Mouse (Mus musculus) adrenal gland, postnatal 36 days (tissue): ENCODE data around the gene Sowaha. TPM values are rescaled to one million over a fixed set of nuclear protein-coding genes. Genes with fewer than 3 reads are reported as not detected.
"Not testable (repeated sequence)": the region's sequence is repeated elsewhere in the genome, so short reads cannot be mapped to it uniquely, and the experiment has no call there.

Source experiments
- DNase-seq, 2 experiments: peaks; one replicate each; pipeline ENCODE4 v3.0.0; 2021; ENCODE audit warnings: mixed read lengths in 1 of 2
- total RNA-seq, 2 experiments: library from RNA; stranded (reverse); gene quantifications; 2 replicates each; pipeline ENCODE4 v1.2.3; 2021

The Sowaha gene
- total RNA-seq, 2 experiments from 2014 or later: 0.20 to 0.30 TPM

DNA sequence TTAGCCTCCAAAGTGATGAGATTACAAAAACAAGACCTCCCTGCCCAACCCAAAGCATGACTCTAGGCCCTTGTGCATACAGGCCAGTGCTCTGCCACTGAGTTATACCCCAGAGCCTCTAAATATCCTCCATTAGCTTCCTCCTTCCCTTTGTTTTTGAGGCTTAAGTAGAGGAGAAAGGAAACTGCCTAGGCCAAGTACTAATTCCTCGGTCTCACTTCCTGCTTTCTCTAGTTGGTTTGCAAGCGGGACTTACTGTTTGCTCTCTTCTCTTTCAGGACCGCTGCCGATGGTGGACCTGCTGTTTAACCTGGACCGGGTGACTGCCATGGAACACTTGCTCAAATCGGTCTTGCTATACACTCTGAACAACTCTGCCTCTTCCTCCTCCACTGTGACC is 43.7 kb downstream of the Sowaha start:
- DNase-seq: no peak

DNA sequence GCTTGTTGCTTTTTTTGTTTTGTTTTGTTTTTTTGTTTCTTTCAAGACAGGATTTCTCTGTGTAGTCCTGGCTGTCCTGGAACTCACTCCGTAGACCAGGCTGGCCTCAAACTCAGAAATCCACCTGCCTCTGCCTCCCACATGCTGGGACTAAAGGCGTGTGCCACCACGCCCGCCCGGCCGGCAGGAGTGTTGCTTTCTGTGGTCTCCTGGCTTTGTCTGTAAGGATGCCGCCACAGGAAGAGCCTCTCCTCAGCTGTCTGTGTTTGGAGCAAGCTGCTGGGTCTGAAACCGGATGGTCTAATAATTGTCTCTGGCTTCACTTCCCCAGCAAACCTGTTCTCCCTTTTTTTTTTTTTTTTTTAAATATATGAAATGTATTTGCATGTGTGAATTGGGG is 44.6 kb downstream of the Sowaha start:
- no peak for DNase-seq

DNA sequence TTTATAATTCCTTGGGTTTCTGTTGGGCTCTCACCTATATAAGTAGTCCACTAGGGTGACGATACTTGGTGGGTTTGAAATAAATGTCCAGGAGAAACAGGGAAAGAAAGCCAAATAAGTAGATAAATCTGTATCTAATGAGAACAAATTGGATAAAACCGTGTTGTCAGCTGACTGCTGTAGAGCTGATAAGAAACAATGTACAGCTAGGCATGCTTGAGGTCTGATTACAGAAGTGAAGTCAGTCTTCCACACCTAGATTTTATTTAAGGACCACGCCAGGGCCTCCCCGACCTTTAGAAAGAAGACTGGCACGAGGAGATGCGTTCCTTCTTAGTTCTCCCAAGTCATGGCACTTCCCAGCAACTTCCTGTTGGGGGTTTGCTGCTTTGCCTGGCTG is 47.0 kb downstream of the Sowaha start:
- DNase-seq: no peak

- peak in 1 of 2 experiments; percentile 36 for DNase-seq
Measured at GRCm38 (mm10) chr11:53431347-53432056, 48.6 kb downstream of the Sowaha start.

DNA sequence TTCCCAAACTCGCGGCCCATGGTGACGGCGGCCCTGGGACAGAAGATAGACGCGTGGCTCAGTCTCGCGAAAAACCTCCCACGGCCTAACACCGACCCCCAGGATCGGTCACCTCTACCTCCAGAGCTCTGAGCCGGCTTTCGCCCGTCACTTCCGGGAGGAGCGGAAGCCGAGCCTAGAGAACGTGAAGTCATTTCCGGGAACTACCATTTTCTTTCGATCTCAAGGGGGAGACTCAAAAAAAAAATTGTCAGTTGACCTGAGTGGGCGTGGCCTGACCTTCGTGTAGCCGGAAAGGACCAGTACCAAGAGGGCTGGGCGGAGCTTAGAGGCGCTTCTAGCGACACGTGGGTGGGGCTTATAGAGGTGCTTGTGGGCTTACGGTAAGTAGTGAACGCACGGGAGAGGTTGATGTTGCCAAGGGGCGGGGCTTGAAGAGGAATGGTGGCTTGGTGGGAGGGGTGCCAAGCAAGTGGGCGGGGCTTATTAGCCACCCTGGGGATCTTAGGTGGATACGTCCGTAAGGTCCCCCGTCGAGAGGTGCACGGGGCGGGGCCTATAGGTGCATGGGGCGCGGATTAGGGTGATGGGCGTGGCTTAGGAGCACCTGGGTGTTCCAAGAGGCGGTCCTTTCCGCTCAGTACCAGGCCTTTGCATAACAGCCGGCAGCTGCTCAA is 49.3 kb downstream of the Sowaha start, which contains the start of the genes Uqcrq and Gdf9:
Gene Uqcrq, minus strand, starts transcription at position 162 of the 677 bp plus-strand sequence.
Gene Gdf9, plus strand, starts transcription at position 354 of the 677 bp plus-strand sequence.
- DNase-seq: peak; percentile 97 to 98

- peak; percentile 56 to 78 for DNase-seq
Measured at GRCm38 (mm10) chr11:53430300-53430669, 49.8 kb downstream of the Sowaha start.

GRCm38 (mm10) chr11:53429182-53429581 is 50.9 kb downstream of the Sowaha start:
- DNase-seq: no peak

DNA sequence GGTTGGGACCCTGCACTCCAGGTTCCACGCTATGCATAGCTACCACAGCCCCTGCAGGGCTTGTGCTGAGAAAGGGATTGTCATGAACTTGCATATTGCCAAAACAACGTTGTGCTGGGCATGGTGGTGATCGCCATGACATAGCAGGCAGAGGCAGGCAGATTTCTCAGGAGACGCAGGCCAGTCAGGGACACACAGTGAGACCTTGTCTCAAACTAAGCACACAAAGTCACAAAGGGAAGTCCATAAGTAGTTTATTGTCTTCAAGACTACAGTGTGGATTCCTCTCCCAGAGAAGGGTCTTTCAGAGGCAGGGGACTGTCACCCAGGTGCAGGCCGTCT is 51.4 kb downstream of the Sowaha start:
- DNase-seq: no peak

- DNase-seq: no peak
Measured at GRCm38 (mm10) chr11:53427993-53428715, 51.9 kb downstream of the Sowaha start.

- not testable (repeated sequence) for DNase-seq
Measured at GRCm38 (mm10) chr11:53426914-53427313, 53.2 kb downstream of the Sowaha start.

Other genes starting within 250 kb of the Sowaha start
- 100 to 1,000 TPM; 172 to 250 TPM for gene Hspa4, start 179.8 kb downstream of the Sowaha start, total RNA-seq
- 10 to 100 TPM; 11.0 to 13.3 TPM for gene Zcchc10, start 155.6 kb downstream of the Sowaha start, total RNA-seq
- gene Aff4, start 129.4 kb downstream of the Sowaha start, total RNA-seq: 100 to 1,000 TPM; 157 to 207 TPM
- not detected for gene Leap2, start 57.1 kb downstream of the Sowaha start, total RNA-seq
- gene Uqcrq, start 49.4 kb downstream of the Sowaha start, total RNA-seq: 1,000 to 10,000 TPM; 1,132 to 1,289 TPM
- gene Gdf9, start 49.3 kb downstream of the Sowaha start, total RNA-seq: 1 to 10 TPM; 3.3 to 4.0 TPM
- under 1 TPM; 0.16 to 0.17 TPM for gene Gm10447, start 23.2 kb downstream of the Sowaha start, total RNA-seq
- 1 to 10 TPM; 2.5 to 6.0 TPM for gene Shroom1, start 23.1 kb downstream of the Sowaha start, total RNA-seq
- gene Gm9837, start 9.8 kb downstream of the Sowaha start, total RNA-seq: not detected
- not detected for gene Gm9945, start 108 bp downstream of the Sowaha start, total RNA-seq
- 10 to 100 TPM; 35.0 to 42.6 TPM for gene Sept8, start 39.0 kb upstream of the Sowaha start, total RNA-seq
- 10 to 100 TPM; 24.1 to 31.1 TPM for gene Kif3a, start 87.1 kb upstream of the Sowaha start, total RNA-seq
- gene Il4, start 138.4 kb upstream of the Sowaha start, total RNA-seq: not detected
- gene Il13, start 154.4 kb upstream of the Sowaha start, total RNA-seq: not detected
- gene Rad50, start 227.0 kb upstream of the Sowaha start, total RNA-seq: 10 to 100 TPM; 12.1 to 17.1 TPM
- gene Il5, start 240.5 kb upstream of the Sowaha start, total RNA-seq: not detected